Mouse (Mus musculus) monocyte, adult 5-6 weeks (primary cell): ENCODE results near the gene Cmtm6. TPM values are rescaled to one million over a fixed set of nuclear protein-coding genes. Genes with fewer than 3 reads are reported as not detected.
A peak's percentile ranks its signal among the peaks of the same experiment; 100 is the strongest.

Experiments
- ATAC-seq: fragments of 153-309, 156-312 bp; replicated peaks from 2 replicates; pipeline ENCODE4 v1.8.0; 2017; ENCODE audit warnings: mild to moderate bottlenecking; ENCODE audit not compliant: low TSS enrichment, insufficient number of reproducible peaks, severe bottlenecking, poor library complexity, low FRiP score
- total RNA-seq: library from RNA; stranded (forward); fragments of 200-1000, 200-491, 200-594 nt; gene quantifications from 3 replicates; pipeline ENCODE4 v1.2.3, GENCODE M21; 2017

Cmtm6 gene
- total RNA-seq, 1 experiment from 2014 or later = 163 TPM

GRCm38 (mm10) chr9:114787716-114788115 is 56.8 kb downstream of the Cmtm6 start:
- ATAC-seq = peak; percentile 83

GRCm38 (mm10) chr9:114788697-114789096 is 57.8 kb downstream of the Cmtm6 start:
- no peak for ATAC-seq

GRCm38 (mm10) chr9:114789557-114789956 is 58.6 kb downstream of the Cmtm6 start:
- ATAC-seq = no peak

- ATAC-seq = no peak
Observed at GRCm38 (mm10) chr9:114789989-114790388, 59.1 kb downstream of the Cmtm6 start.

GRCm38 (mm10) chr9:114793764-114794295 is 62.9 kb downstream of the Cmtm6 start:
- no peak for ATAC-seq

GRCm38 (mm10) chr9:114794491-114794890 is 63.6 kb downstream of the Cmtm6 start:
- ATAC-seq = no peak

- ATAC-seq = no peak
Observed at GRCm38 (mm10) chr9:114796473-114797050, 65.6 kb downstream of the Cmtm6 start.

- ATAC-seq = peak; percentile 82
Observed at GRCm38 (mm10) chr9:114797329-114798004, 66.6 kb downstream of the Cmtm6 start.

- ATAC-seq = no peak
Observed at GRCm38 (mm10) chr9:114798845-114799244, 67.9 kb downstream of the Cmtm6 start.

Other genes starting within 250 kb of the Cmtm6 start
- gene Ccr4, start 226.2 kb upstream of the Cmtm6 start, total RNA-seq = 0.19 to 0.43 TPM (median 0.38 TPM) in 3 replicates
- not detected in 3 replicates for gene C130032M10Rik, start 215.4 kb upstream of the Cmtm6 start, total RNA-seq
- gene Trim71, start 166.7 kb upstream of the Cmtm6 start, total RNA-seq = 0.10 TPM in 1 of 3 replicates, not detected in the others
- 32.0 to 44.8 TPM (median 42.1 TPM) in 3 replicates for gene Cnot10, start 90.9 kb upstream of the Cmtm6 start, total RNA-seq
- gene Dync1li1, start 42.3 kb upstream of the Cmtm6 start, total RNA-seq = 66.7 to 93.5 TPM (median 91.6 TPM) in 3 replicates
- 95.2 to 128 TPM (median 119 TPM) in 3 replicates for gene Cmtm7, start 50.7 kb downstream of the Cmtm6 start, total RNA-seq
- 1.2 TPM in 1 of 3 replicates, not detected in the others for gene Cmtm8, start 113.0 kb downstream of the Cmtm6 start, total RNA-seq
- 21.8 to 25.5 TPM (median 22.6 TPM) in 3 replicates for gene Gpd1l, start 202.9 kb downstream of the Cmtm6 start, total RNA-seq
- not detected in 3 replicates for gene Osbpl10, start 247.5 kb downstream of the Cmtm6 start, total RNA-seq